Mouse (Mus musculus) myocyte (in vitro differentiated cells): ENCODE results near the gene Dhrs13.

Source experiments
- CEBPB ChIP-seq: IDR thresholded peaks from 2 replicates; pipeline ENCODE4 v1.6.1; 2011; ENCODE audit warnings: mild to moderate bottlenecking, moderate library complexity; ENCODE audit not compliant: poor library complexity, insufficient read depth, severe bottlenecking
- E2F4 ChIP-seq: IDR thresholded peaks from one replicate; pipeline ENCODE4 v1.6.1; 2011; ENCODE audit warnings: mild to moderate bottlenecking, control low read depth, moderate library complexity; ENCODE audit not compliant: insufficient read depth
- MAX ChIP-seq: IDR thresholded peaks from one replicate; pipeline ENCODE4 v1.6.1; 2011; ENCODE audit warnings: low read depth, mild to moderate bottlenecking, control low read depth
- MYOD1 ChIP-seq, 3 experiments: IDR thresholded peaks; one replicate each; pipeline ENCODE4 v1.6.1; 2011; ENCODE audit warnings: control low read depth in 2 of 3, low read depth in 2 of 3, mild to moderate bottlenecking in 2 of 3, moderate library complexity in 1 of 3; ENCODE audit not compliant: insufficient read length in 2 of 3, control insufficient read depth in 1 of 3
- MYOG ChIP-seq, 3 experiments: IDR thresholded peaks; one replicate each; pipeline ENCODE4 v1.6.1; 2011; ENCODE audit warnings: control low read depth in 2 of 3, low read depth in 2 of 3, mild to moderate bottlenecking in 2 of 3; ENCODE audit not compliant: insufficient read length in 2 of 3, control insufficient read depth in 1 of 3, insufficient read depth in 1 of 3
- POLR2A ChIP-seq: IDR thresholded peaks from one replicate; pipeline ENCODE4 v1.6.1; 2011; ENCODE audit warnings: low read depth, mild to moderate bottlenecking, control low read depth, moderate library complexity; ENCODE audit not compliant: insufficient read length
- POLR2AphosphoS2 ChIP-seq: IDR thresholded peaks from one replicate; pipeline ENCODE4 v1.6.1; 2011; ENCODE audit warnings: low read depth, control low read depth; ENCODE audit not compliant: insufficient read length
- SRF ChIP-seq: IDR thresholded peaks from one replicate; pipeline ENCODE4 v1.6.1; 2011; ENCODE audit warnings: low read depth; ENCODE audit not compliant: control insufficient read depth, insufficient read length
- TCF12 ChIP-seq: IDR thresholded peaks from one replicate; pipeline ENCODE4 v1.6.1; 2011; ENCODE audit warnings: mild to moderate bottlenecking, control low read depth; ENCODE audit not compliant: poor library complexity, insufficient read depth, severe bottlenecking
- TCF3 ChIP-seq: IDR thresholded peaks from one replicate; pipeline ENCODE4 v1.6.1; 2011; ENCODE audit warnings: low read depth, control low read depth; ENCODE audit not compliant: insufficient read length
- USF1 ChIP-seq: IDR thresholded peaks from one replicate; pipeline ENCODE4 v1.6.1; 2011; ENCODE audit warnings: low read depth, mild to moderate bottlenecking, control low read depth, moderate library complexity

GRCm38 (mm10) chr11:78067566-78067965 lies 35.5 kb downstream of the Dhrs13 start:
- no peak for TF ChIP-seq POLR2A
- TF ChIP-seq E2F4: no peak
- TF ChIP-seq CEBPB: no peak
- TF ChIP-seq USF1: peak; percentile 27
- TF ChIP-seq MYOD1 (IDR thresholded peaks at IDR 0.05; ENCODE audit: control insufficient read depth in 1 of 3, insufficient read length in 2 of 3, low read depth in 2 of 3): peak; percentile 10 to 77 (median 57)
- TF ChIP-seq TCF12: no peak
- TF ChIP-seq MYOG (IDR thresholded peaks at IDR 0.05; ENCODE audit: control insufficient read depth in 1 of 3, insufficient read depth in 1 of 3, insufficient read length in 2 of 3, low read depth in 2 of 3): peak in 2 of 3 experiments; percentile 73
- TF ChIP-seq TCF3: no peak
- TF ChIP-seq SRF: peak; percentile 10
- no peak for TF ChIP-seq MAX
- no peak for TF ChIP-seq POLR2AphosphoS2
